Comparison of ENCODE assay signal across 8 mouse cellular contexts in the genomic region with DNA sequence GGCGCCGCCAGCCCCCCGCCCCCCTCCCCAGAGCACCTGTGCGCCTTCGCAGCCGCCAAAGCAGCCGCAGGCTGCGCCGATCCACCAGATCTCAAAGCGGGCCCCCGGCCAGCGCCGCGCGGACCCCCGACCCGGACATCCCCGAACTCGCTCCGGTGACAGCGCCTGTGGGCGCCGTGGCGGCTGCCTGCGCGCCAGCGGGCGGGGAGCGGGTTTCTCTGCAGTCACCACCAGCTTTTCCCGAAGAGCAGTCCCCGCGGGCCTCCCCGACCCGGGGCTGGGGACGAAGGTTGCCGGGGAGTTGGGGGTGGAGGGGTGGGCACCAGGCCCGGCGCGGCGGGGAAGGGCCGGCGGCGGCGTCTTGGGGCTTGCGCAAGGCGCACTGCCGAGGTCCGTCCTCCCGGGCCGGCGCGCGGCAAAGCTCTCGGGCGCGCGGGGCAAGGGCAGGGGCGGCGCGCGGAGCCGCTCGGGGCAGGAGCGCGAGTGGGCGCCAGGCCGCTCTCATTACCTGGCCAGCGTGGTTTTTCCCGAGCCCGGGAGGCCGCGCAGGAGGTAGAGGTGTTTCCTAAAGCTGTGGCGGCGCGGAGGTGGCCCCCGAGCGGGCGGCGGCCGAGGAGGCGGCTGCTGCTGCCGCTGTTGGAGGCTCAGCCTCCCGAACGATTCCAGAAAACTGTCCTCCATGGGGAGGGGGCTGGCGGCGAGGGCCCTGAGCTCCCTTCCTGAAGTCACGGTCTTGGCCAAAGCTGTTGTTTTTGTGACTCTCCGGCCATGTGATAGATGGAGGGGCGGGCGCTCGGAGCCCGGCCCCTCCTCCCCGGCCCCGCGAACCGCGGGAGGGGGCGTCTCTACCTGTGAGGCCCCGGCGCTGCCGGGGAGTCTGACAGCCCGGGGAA. TPM values are rescaled to one million over a fixed set of nuclear protein-coding genes. Genes with fewer than 3 reads are reported as not detected.
DNase-seq lines count a peak whose midpoint lies in the region; ATAC-seq and TF ChIP-seq lines count a peak whose summit lies in the region.

No protein-coding gene starts in this region.

- under 1% methylated on average over 95 of the region's 102 CpGs for WGBS in forebrain, embryonic 12.5 days
- WGBS in lung, adult 2 months, result under 1% methylated on average over 102 of the region's 102 CpGs

- TF ChIP-seq POLR2A in bone marrow macrophage, adult 2 months (IDR thresholded peaks at IDR 0.05; ENCODE audit: borderline replicate concordance, low read depth, low read length), result no peak
- peak; percentile 62; the same call in 1 of the 2 replicates for TF ChIP-seq POLR2A in lung, adult 2 months (IDR thresholded peaks at IDR 0.05; ENCODE audit: borderline replicate concordance, extremely low read depth, low read depth, low read length)

- peak; percentile 50 to 61 for DNase-seq in heart, postnatal 10 days
- DNase-seq in kidney, postnatal 4 days, result peak; percentile 55 to 68
- DNase-seq in lung, adult 2 months, result peak; percentile 60
- peak; percentile 55 to 57 for DNase-seq in thymus, adult 18-20 months

- H3K27ac ChIP-seq in bone marrow macrophage, adult 2 months (ENCODE audit: insufficient read depth, low read depth, low read length), result peak overlapping the region; percentile 88
- no peak overlapping the region for H3K27ac ChIP-seq in forebrain, embryonic 12.5 days

- intact Hi-C loops in heart, postnatal 10 days (cut with DNase I), result loop anchor here (5.0 kb wide), 1 partner anchor 68 kb away; no protein-coding TSS in a partner anchor

- peak; percentile 46 for ATAC-seq in CD4-positive, CD25-positive, alpha-beta regulatory T cell, adult 4 months
- peak; percentile 81 for ATAC-seq in forebrain, embryonic 12.5 days (ENCODE audit: low FRiP score)
- ATAC-seq in neutrophil, adult 5-6 weeks (ENCODE audit: extremely low read depth, insufficient number of reproducible peaks, low FRiP score, poor library complexity, severe bottlenecking), result 0 out of 2 replicates have a peak, but pooled peaks have one; percentile 15

- H3K9ac ChIP-seq in forebrain, embryonic 12.5 days, result peak overlapping the region; percentile 70

- no peak for TF ChIP-seq CTCF in bone marrow macrophage, adult 2 months (IDR thresholded peaks at IDR 0.05; ENCODE audit: low read depth, low read length)
- TF ChIP-seq CTCF in lung, adult 2 months (IDR thresholded peaks at IDR 0.05; ENCODE audit: insufficient read depth, low read length), result no peak

- H3K36me3 ChIP-seq in forebrain, embryonic 12.5 days (replicated peaks), result no peaks in the 10 kb centered on the region

- H3K4me3 ChIP-seq in bone marrow macrophage, adult 2 months (ENCODE audit: insufficient read depth, low read length), result peak overlapping the region; percentile 84
- peak overlapping the region; percentile 76 for H3K4me3 ChIP-seq in forebrain, embryonic 12.5 days (replicated peaks)
- H3K4me3 ChIP-seq in lung, adult 2 months (replicated peaks; ENCODE audit: extremely low read depth, low read depth, low read length), result peak overlapping the region; percentile 67

- peaks cover 45% of the 10 kb centered on the region for H3K27me3 ChIP-seq in forebrain, embryonic 12.5 days

- peak overlapping the region; percentile 95 for H3K4me2 ChIP-seq in forebrain, embryonic 12.5 days

- H3K9me3 ChIP-seq in forebrain, embryonic 12.5 days, result no peaks in the 10 kb centered on the region

- H3K4me1 ChIP-seq in bone marrow macrophage, adult 2 months (ENCODE audit: control insufficient read depth, insufficient read depth, low read length), result peaks cover 28% of the 10 kb centered on the region
- peaks cover 12% of the 10 kb centered on the region for H3K4me1 ChIP-seq in forebrain, embryonic 12.5 days
- no peaks in the 10 kb centered on the region for H3K4me1 ChIP-seq in lung, adult 2 months (ENCODE audit: control insufficient read depth, insufficient read depth, low read length)

RNA-seq across cellular contexts. Expression of gene N4bp2l1, which starts 3.0 kb away (rescaled TPM):
- 10 to 100 TPM; 59.7 to 60.2 TPM for polyA plus RNA-seq in CD4-positive, CD25-positive, alpha-beta regulatory T cell, adult 4 months (2017; shearing (Covaris generic))
- polyA plus RNA-seq in bone marrow macrophage, adult 2 months (2012; ENCODE audit: insufficient read depth, insufficient read length, missing spikeins), result 112 and 121 TPM in 2 replicates
- polyA plus RNA-seq in forebrain, embryonic 12.5 days (2016; fragmentation: Nextera tagmentation; extraction: Ambion mirVana), result 3.3 and 3.7 TPM in 2 replicates
- 1 to 10 TPM; 4.0 to 4.1 TPM for total RNA-seq in heart, postnatal 10 days (2021)
- polyA plus RNA-seq in lung, adult 2 months (2012; rRNA removed), result 11.6 and 14.9 TPM in 2 replicates
- 127 and 144 TPM in 2 replicates for total RNA-seq in neutrophil, adult 5-6 weeks (2017)

Comparison
In these comparisons a context has a peak if more than half of its experiments do, and no peak if none do; other contexts are left out.
1. ATAC-seq: peak in every context shown above with its lines; median percentile 81 in forebrain, embryonic 12.5 days; 46 in CD4-positive, CD25-positive, alpha-beta regulatory T cell, adult 4 months; 15 in neutrophil, adult 5-6 weeks.